Mouse (Mus musculus) spleen, adult 2 months (tissue): ENCODE measurements around the gene Slc43a2. TPM values are rescaled to one million over a fixed set of nuclear protein-coding genes. Genes with fewer than 3 reads are reported as not detected.

Source experiments
- DNase-seq, 2 experiments: peaks; one replicate each; pipeline versions ENCODE4 v3.0.0 to v3.0.0-alpha.2; 2012 to 2021; ENCODE audit warnings: low spot score in 2 of 2, low read depth in 1 of 2
- H3K27ac ChIP-seq: fragments of 200-500 bp; 2 replicates; pipeline ENCODE4 v1.5.1; 2012; ENCODE audit warnings: low read length, inconsistent platforms; ENCODE audit not compliant: insufficient read depth
- H3K27me3 ChIP-seq: fragments of 200-500 bp; 2 replicates; pipeline ENCODE4 v1.6.1; 2012; ENCODE audit warnings: mild to moderate bottlenecking, moderate library complexity, low read length, inconsistent platforms; ENCODE audit not compliant: control insufficient read depth, insufficient read depth
- H3K36me3 ChIP-seq: fragments of 200-500 bp; 2 replicates; pipeline ENCODE4 v1.6.1; 2012; ENCODE audit warnings: mild to moderate bottlenecking, low read length, inconsistent platforms; ENCODE audit not compliant: control insufficient read depth, insufficient read depth
- H3K4me1 ChIP-seq: fragments of 200-500 bp; 2 replicates; pipeline ENCODE4 v1.6.1; 2011; ENCODE audit warnings: inconsistent platforms; ENCODE audit not compliant: control insufficient read depth, insufficient read depth, insufficient read length
- H3K4me3 ChIP-seq: fragments of 200-500 bp; 2 replicates; pipeline ENCODE4 v1.5.1; 2011; ENCODE audit warnings: mild to moderate bottlenecking, inconsistent platforms; ENCODE audit not compliant: insufficient read depth, insufficient read length; ENCODE audit errors: extremely low read depth
- CTCF ChIP-seq: fragments of 200-500 bp; IDR thresholded peaks from 2 replicates; pipeline ENCODE4 v1.5.1; 2011; ENCODE audit warnings: mild to moderate bottlenecking, inconsistent platforms; ENCODE audit not compliant: insufficient read depth, insufficient read length, insufficient replicate concordance; ENCODE audit errors: extremely low read depth
- POLR2A ChIP-seq: fragments of 200-500 bp; IDR thresholded peaks from 2 replicates; pipeline ENCODE4 v1.6.1; 2011; ENCODE audit warnings: low read depth, low read length, inconsistent platforms
- WGBS: fragments of 180-500 bp; shearing (Covaris S2); methylation state at CpG from one replicate; pipeline ENCODE4 v1.1.7; 2018; 5-methylcytosine and 5-hydroxymethylcytosine counted together
- polyA plus RNA-seq: library from polyadenylated mRNA; depleted of rRNA; stranded (reverse); fragments of >200 nt; gene quantifications from 2 replicates; pipeline ENCODE4 v1.2.3, GENCODE M21; 2012

Slc43a2 gene
- polyA plus RNA-seq, 1 experiment: 57.3 TPM

DNA sequence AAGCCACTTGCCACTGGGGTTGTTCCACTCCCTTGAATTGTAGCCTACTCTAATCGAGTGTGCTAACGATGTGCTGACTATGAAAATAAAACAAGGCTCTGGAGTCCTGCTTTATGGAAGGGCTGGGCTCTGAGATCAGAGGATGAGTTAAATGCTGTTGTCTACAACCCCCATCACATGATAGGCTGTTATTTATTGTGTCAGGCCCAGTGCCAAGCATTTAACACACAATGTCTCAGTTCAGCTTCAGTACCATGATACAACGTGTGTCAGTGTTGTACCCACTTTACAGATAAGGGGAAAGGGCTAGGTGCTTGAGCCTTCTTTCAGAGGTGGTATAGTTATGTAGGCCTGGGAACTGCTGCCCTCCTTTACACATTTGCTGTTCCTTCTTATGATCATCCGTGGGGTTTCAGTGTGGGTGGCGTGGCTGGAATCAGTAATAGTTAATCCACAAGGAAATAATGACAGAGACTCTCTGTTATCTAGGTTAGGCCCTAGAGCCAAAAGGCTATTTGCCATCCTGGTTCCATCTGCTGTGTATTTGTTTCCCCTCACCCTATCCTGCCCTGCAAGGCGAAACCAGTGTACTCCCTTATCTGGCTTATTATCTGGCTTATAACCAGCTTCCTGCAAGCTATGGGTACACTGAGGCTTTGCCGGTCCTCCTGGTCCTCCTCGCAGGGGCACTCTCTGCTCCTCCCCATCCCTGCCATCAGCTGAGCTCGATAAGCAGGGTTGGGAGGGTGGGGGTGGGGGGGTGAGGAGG lies 36.0 kb downstream of the Slc43a2 start:
- Histone ChIP-seq H3K4me3 (no peak overlapping the region), H3K27ac (no peak overlapping the region), H3K36me3 (peaks cover 41% of the 10 kb centered on the region), H3K27me3 (no peaks in the 10 kb centered on the region), H3K4me1 (peaks cover 4% of the 10 kb centered on the region; the same call in 1 of the 2 replicates)
- TF ChIP-seq POLR2A: no peak
- no peak for TF ChIP-seq CTCF
- WGBS: 70% methylated on average over 9 of the region's 9 CpGs
- DNase-seq: no peak

DNA sequence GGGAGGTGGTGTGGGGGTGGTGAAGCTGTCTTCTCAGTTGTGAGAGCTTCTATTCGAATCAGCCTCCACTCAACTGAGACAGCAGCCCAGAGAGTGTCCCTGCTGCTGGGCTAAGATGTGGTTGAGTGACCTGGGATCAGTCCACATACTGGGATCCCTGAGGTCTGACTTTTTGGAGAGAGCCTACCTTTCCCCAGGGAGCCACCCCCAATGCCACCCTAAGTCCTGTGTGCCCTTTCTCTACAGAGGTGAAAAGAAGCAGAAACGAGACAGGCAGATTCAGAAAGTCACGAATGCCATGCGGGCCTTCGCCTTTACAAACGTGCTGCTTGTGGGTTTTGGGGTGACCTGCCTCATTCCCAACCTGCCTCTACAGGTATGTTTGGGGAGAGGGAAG lies 36.6 kb downstream of the Slc43a2 start:
- no peak overlapping the region for H3K4me3 ChIP-seq
- WGBS: 80% methylated on average over 6 of the region's 6 CpGs
- no peak for DNase-seq
- peaks cover 36% of the 10 kb centered on the region for H3K36me3 ChIP-seq
- H3K27ac ChIP-seq: no peak overlapping the region
- H3K4me1 ChIP-seq: peaks cover 10% of the 10 kb centered on the region; the same call in 1 of the 2 replicates
- no peak for TF ChIP-seq CTCF
- no peak for TF ChIP-seq POLR2A
- H3K27me3 ChIP-seq: no peaks in the 10 kb centered on the region

DNA sequence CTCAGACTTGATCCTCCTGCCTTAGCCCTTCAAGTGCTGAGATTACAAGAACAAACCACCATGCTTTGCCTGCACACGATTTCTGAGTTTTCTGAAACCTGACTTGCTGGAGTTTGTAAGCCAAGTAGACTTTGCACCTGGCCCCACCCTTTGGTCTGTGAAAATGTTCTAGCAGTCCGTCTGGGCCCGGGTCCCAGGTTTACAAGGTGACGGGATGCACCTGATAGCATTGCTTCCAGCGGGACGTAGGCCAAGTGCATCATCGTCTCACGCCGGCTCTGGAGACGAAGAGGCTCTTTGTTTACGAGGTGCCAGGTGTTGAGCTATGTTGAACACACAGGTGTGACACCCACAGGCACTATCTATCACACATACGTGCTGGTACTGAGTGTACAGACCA lies 37.5 kb downstream of the Slc43a2 start:
- Histone ChIP-seq H3K27me3 (no peaks in the 10 kb centered on the region), H3K4me1 (peaks cover 11% of the 10 kb centered on the region; the same call in 1 of the 2 replicates)
- no peak for DNase-seq

DNA sequence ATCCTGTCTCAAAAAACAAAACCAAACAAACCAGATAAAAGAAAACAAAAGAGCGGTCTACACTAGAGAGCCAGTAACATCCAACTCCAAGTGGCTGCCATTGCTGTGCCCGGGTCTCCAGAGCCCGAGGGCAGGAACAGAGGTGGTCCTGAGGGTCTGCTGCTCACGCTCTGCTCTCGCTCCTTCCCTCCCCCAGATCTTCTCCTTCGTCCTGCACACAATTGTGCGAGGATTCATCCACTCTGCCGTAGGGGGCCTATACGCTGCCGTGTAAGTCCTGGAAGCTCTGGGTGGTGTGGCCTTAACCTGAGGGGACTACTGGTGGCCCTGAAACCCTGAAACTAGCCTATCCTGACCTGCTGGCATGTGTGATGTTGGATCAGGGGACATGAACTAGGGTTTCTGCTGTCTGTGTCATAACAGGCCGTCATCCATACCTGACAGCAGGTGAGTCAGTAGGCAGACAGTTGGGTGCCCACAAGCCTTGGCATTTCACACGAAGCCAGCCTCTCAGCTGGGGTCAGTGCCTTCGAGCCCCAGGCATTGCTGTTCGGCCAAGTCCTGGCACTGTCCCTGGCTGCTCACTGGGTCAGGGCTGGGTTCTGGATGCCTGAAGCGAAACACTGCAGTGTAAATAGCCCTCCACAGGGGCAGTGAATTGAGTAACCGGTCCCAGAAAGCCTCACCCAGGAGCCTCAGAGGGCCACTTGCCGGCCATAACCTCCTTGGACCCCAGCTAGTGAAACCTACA lies 39.1 kb downstream of the Slc43a2 start:
- WGBS: 86% methylated on average over 17 of the region's 17 CpGs
- TF ChIP-seq CTCF: no peak
- TF ChIP-seq POLR2A: no peak
- Histone ChIP-seq H3K27me3 (no peaks in the 10 kb centered on the region), H3K4me3 (no peak overlapping the region), H3K36me3 (peaks cover 25% of the 10 kb centered on the region), H3K4me1 (peaks cover 12% of the 10 kb centered on the region; the same call in 1 of the 2 replicates), H3K27ac (peak overlapping the region; percentile 53)
- no peak for DNase-seq

More for the DNA sequence above, 37.5 kb downstream of the Slc43a2 start:
- Histone ChIP-seq H3K4me3 (no peak overlapping the region), H3K27ac (no peak overlapping the region), H3K36me3 (peaks cover 28% of the 10 kb centered on the region)
- WGBS: 93% methylated on average over 12 of the region's 12 CpGs
- TF ChIP-seq POLR2A (no peak), CTCF (no peak)

DNA sequence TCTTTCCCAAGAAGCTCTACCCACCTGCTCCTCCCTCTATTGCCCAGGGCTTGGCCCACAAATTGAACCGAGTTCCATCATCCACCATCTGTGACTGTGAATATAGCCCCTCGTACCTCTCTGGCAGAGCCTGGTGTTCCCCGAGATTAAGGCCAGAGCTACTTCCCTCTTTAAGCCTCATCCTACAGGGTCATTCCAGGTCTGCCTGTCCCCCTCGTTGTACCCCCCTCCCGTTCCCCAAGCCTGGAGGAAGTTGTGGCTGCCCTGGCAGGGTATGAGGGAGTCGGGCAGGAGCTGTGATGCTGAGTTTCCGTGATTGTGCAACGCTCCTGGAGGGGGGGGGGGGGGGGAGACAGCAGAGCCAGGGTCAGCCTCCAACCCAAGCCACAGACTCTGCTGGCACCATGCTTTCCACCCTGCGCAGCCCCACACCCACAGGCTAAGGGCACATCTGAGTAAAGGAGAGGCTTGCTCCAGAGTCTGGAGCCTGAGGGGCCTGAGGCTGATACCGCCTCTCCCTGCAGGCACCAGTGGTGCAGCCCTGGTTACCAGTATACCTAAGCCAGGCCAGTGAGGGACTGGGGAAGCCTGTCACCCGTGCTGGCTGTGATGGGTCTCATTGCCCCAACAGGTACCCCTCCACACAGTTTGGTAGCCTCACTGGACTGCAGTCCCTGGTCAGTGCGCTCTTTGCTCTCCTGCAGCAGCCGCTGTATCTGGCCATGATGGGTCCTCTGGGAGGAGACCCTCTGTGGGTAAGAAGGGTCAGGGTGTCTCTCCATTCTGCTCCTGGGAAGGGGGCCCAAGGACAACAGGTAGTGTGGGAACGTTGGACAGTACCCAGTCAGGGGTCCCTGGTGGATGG lies 39.9 kb downstream of the Slc43a2 start:
- H3K4me1 ChIP-seq: peaks cover 18% of the 10 kb centered on the region; the same call in 1 of the 2 replicates
- H3K36me3 ChIP-seq: peaks cover 25% of the 10 kb centered on the region
- WGBS: 39% methylated on average over 14 of the region's 14 CpGs
- DNase-seq: no peak
- no peaks in the 10 kb centered on the region for H3K27me3 ChIP-seq
- TF ChIP-seq CTCF (no peak), POLR2A (no peak)
- H3K4me3 ChIP-seq: no peak overlapping the region
- H3K27ac ChIP-seq: peak overlapping the region; percentile 53

DNA sequence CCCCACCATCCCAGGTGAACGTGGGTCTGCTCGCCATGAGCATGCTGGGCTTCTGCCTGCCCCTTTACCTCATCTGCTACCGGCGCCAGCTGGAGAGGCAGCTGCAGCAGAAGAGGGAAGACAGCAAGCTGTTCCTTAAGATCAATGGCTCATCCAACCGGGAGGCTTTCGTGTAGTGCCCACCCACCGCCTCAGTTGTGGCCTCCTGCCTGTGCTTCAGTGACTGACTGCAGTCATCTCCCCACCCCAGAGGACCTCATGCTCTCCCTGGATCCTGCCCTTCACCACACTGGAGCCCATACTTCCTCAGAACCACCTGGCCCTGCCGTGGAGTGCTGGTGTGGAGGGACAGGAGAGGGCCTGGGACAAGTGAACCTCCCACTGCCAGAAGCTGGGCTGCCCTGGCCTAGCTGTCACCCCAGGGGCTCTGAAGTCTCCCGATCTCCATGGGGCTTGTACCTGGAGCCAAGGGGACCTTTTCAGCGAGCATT lies 40.9 kb downstream of the Slc43a2 start:
- no peak for TF ChIP-seq CTCF
- TF ChIP-seq POLR2A: no peak
- Histone ChIP-seq H3K4me1 (peaks cover 18% of the 10 kb centered on the region; the same call in 1 of the 2 replicates), H3K4me3 (no peak overlapping the region), H3K27ac (peak overlapping the region; percentile 76), H3K27me3 (no peaks in the 10 kb centered on the region), H3K36me3 (peaks cover 16% of the 10 kb centered on the region)
- WGBS: 36% methylated on average over 10 of the region's 10 CpGs
- DNase-seq: no peak
